ENCODE assay signal across 9 mouse cellular contexts in the genomic region with DNA sequence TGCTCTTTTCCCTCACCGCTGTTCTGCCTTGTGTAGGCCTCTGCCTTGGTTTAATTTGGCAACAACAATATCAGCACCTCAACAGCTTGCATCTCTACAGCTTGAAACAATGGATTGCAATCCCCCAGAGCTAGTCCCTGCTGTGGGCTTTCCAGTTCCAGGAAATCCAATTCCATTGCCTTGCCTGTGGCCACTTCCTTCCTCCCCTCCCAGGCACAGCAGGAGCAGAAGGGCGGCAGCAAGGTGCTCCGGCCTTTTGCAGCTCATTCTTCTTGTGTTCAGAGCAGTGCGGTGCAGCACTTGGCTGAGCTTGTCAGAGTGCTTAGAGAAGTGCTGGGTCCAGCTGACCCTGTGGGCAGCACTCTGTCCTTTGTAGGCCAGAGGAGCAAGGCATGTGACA.
DNase-seq lines count a peak whose midpoint lies in the region; ATAC-seq and TF ChIP-seq lines count a peak whose summit lies in the region.
"Had no signal": no experiment of that assay in that cellular context is flagged by ENCODE, and none has a peak within 500 bp of the region (broad histone marks: within the 10 kb centered on the region; RNA-seq: fewer than 3 reads in every experiment).

No protein-coding gene starts in this region.

- DNase-seq in cerebellum, postnatal 14 days, result peak; percentile 58 to 61
- DNase-seq in heart, postnatal 10 days, result peak; percentile 47 to 51
- peak; percentile 54 for DNase-seq in lung, postnatal 10 days
- DNase-seq in adrenal gland, postnatal 25 days, result no peak
- DNase-seq in ovary, adult 18-20 months (ENCODE audit: low spot score), result no peak
- DNase-seq in forebrain, postnatal 0 days, result no peak

- intact Hi-C loops in heart, postnatal 10 days (cut with DNase I), result no loop called here

- H3K27ac ChIP-seq in intestine, embryonic 16.5 days (ENCODE audit: low read length), result 0 out of 2 replicates have a peak overlapping the region, but pooled peaks have one; percentile 9
- H3K27ac ChIP-seq in intestine, embryonic 15.5 days, result no peak overlapping the region; the same call in 1 of the 2 replicates
- no peak overlapping the region for H3K27ac ChIP-seq in forebrain, postnatal 0 days (ENCODE audit: low read depth, low read length)

- H3K4me2 ChIP-seq in intestine, embryonic 16.5 days (ENCODE audit: low read depth, low read length), result no peak overlapping the region
- no peak overlapping the region for H3K4me2 ChIP-seq in intestine, embryonic 15.5 days (replicated peaks)
- H3K4me2 ChIP-seq in forebrain, postnatal 0 days (ENCODE audit: low read depth), result no peak overlapping the region

- peak; percentile 52; the same call in 1 of the 2 replicates for ATAC-seq in intestine, embryonic 16.5 days
- no peak for ATAC-seq in intestine, embryonic 15.5 days
- no peak for ATAC-seq in forebrain, postnatal 0 days
- ATAC-seq: inflammation-experienced regulatory T-cells, adult 6 months had no signal

- peaks cover 9% of the 10 kb centered on the region for H3K36me3 ChIP-seq in intestine, embryonic 16.5 days (ENCODE audit: control insufficient read depth, insufficient read depth, low read length)
- peaks cover 33% of the 10 kb centered on the region for H3K36me3 ChIP-seq in intestine, embryonic 15.5 days
- no peaks in the 10 kb centered on the region for H3K36me3 ChIP-seq in forebrain, postnatal 0 days (ENCODE audit: insufficient read depth)

- 55% methylated on average over 4 of the region's 4 CpGs for WGBS in intestine, embryonic 16.5 days
- 62% methylated on average over 4 of the region's 4 CpGs for WGBS in intestine, embryonic 15.5 days
- WGBS in forebrain, postnatal 0 days, result 37% methylated on average over 4 of the region's 4 CpGs

- no peak overlapping the region for H3K9ac ChIP-seq in intestine, embryonic 16.5 days (ENCODE audit: low read depth, low read length)
- H3K9ac ChIP-seq in intestine, embryonic 15.5 days, result no peak overlapping the region
- H3K9ac ChIP-seq in forebrain, postnatal 0 days, result no peak overlapping the region

- no peaks in the 10 kb centered on the region for H3K4me1 ChIP-seq in intestine, embryonic 16.5 days (ENCODE audit: control insufficient read depth, insufficient read depth, low read length)
- H3K4me1 ChIP-seq in intestine, embryonic 15.5 days (replicated peaks), result no peaks in the 10 kb centered on the region
- peaks cover 6% of the 10 kb centered on the region; the same call in 1 of the 2 replicates for H3K4me1 ChIP-seq in forebrain, postnatal 0 days (ENCODE audit: insufficient read depth)

- no peaks in the 10 kb centered on the region for H3K9me3 ChIP-seq in intestine, embryonic 16.5 days (ENCODE audit: control insufficient read depth, low read length)
- no peaks in the 10 kb centered on the region for H3K9me3 ChIP-seq in intestine, embryonic 15.5 days
- H3K9me3 ChIP-seq in forebrain, postnatal 0 days (ENCODE audit: low read length), result no peaks in the 10 kb centered on the region

- H3K4me3 ChIP-seq in intestine, embryonic 16.5 days (ENCODE audit: low read length), result no peak overlapping the region
- no peak overlapping the region for H3K4me3 ChIP-seq in intestine, embryonic 15.5 days (replicated peaks)
- no peak overlapping the region for H3K4me3 ChIP-seq in forebrain, postnatal 0 days (ENCODE audit: low read depth, low read length)

- no peaks in the 10 kb centered on the region for H3K27me3 ChIP-seq in intestine, embryonic 16.5 days (replicated peaks; ENCODE audit: control insufficient read depth, insufficient read depth, low read length)
- no peaks in the 10 kb centered on the region for H3K27me3 ChIP-seq in intestine, embryonic 15.5 days (replicated peaks)
- H3K27me3 ChIP-seq in forebrain, postnatal 0 days (ENCODE audit: insufficient read depth, low read length), result no peaks in the 10 kb centered on the region

- TF ChIP-seq CTCF in forebrain, postnatal 0 days (IDR thresholded peaks at IDR 0.05; ENCODE audit: low read depth), result no peak

Comparison
In these comparisons a context has a peak if more than half of its experiments do, and no peak if none do; other contexts are left out.
1. DNase-seq: peak in cerebellum, postnatal 14 days (2 of 2), heart, postnatal 10 days (2 of 2) and lung, postnatal 10 days (single experiment); none in adrenal gland, postnatal 25 days (single experiment), ovary, adult 18-20 months (single experiment) and forebrain, postnatal 0 days (single experiment).